Mouse (Mus musculus): ENCODE measurements around the gene Tgif2lx1. TPM values are rescaled to one million over a fixed set of nuclear protein-coding genes. Genes with fewer than 3 reads are reported as not detected.
"Not testable (repeated sequence)": the region's sequence is repeated elsewhere in the genome, so short reads cannot be mapped to it uniquely, and the experiment has no call there.

The Tgif2lx1 gene
- not detected in 2 replicates for polyA plus RNA-seq (2014; fragmentation: Nextera tagmentation; extraction: Ambion mirVana)

DNA sequence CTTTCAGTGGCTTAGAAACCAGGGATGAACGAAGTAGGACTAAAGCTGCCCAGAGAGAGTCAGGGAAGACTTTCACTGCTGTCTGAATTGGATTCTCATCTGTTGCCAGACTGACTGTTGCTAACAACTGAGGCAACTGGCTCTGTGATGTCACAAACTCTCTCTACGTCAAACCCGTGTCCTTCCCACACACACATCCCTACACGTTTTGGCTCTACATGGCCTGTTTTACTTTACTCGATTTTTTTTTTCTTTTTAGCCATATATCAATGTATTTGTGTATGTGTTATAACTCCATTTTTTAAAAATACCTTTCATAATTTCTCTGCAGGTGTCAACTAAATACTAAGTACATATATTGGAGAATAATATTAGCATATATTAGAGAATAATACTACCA, at the start of gene Tgif2lx1:
Tgif2lx1 (minus strand) TSS at position 101 of the 400 bp plus-strand sequence.
- not testable (repeated sequence) for H3K36me3 ChIP-seq (ENCODE audit: control insufficient read depth, insufficient read depth, low read length); H3K4me2 ChIP-seq; H3K9me3 ChIP-seq (replicated peaks; ENCODE audit: control insufficient read depth, low read length); H3K4me3 ChIP-seq (ENCODE audit: low read depth, low read length); ATAC-seq (replicated peaks; ENCODE audit: insufficient number of reproducible peaks, low FRiP score, low TSS enrichment); H3K9ac ChIP-seq (ENCODE audit: low read depth, low read length); H3K27ac ChIP-seq (ENCODE audit: low read depth, low read length); H3K27me3 ChIP-seq (ENCODE audit: control insufficient read depth, insufficient read depth, low read length); H3K4me1 ChIP-seq (ENCODE audit: control insufficient read depth, insufficient read depth, low read length)
- WGBS (ENCODE audit: insufficient replicate concordance) = no CpG with 5 or more reads among the region's 5 CpGs

Other genes starting within 250 kb of the Tgif2lx1 start
- gene Tgif2lx2, start 53.5 kb downstream of the Tgif2lx1 start, polyA plus RNA-seq (2014; fragmentation: Nextera tagmentation; extraction: Ambion mirVana) = not detected in 2 replicates

All from heart, embryonic 11.5 days (tissue).